Mouse (Mus musculus): ENCODE measurements around the gene Slc47a2.

The Slc47a2 gene

DNA sequence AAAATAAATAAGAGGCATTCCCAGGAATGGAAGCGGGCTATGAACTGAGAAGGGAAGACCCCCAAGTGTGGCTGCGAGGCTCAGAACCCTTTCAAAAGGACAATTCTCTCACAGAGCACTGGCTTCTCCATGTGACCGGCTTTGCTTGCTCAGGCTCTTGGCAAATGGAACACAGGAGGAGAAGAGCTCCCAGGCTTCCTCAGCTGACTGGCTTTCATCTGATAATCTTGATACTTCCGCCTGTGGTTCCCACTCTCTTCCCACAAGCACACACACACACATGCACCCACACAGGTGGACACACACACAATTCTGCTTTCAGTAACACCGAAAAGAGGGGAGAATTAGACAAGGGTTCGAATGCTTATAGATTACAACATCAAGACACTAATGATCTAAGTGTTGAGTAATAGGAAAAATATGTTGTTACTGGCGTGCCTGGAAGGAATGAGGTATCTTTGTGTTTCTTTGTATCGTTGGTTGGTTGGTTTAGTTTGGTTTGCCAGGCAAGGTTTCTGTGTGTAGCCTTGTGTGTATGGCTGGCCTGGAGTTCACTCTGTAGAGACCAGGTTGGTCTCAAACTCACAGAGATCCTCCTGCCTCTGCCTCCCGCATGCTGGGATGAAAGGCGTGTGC lies 59.1 kb downstream of the Slc47a2 start:
- no peak for DNase-seq (ENCODE audit: low spot score in 2 of 2)

DNA sequence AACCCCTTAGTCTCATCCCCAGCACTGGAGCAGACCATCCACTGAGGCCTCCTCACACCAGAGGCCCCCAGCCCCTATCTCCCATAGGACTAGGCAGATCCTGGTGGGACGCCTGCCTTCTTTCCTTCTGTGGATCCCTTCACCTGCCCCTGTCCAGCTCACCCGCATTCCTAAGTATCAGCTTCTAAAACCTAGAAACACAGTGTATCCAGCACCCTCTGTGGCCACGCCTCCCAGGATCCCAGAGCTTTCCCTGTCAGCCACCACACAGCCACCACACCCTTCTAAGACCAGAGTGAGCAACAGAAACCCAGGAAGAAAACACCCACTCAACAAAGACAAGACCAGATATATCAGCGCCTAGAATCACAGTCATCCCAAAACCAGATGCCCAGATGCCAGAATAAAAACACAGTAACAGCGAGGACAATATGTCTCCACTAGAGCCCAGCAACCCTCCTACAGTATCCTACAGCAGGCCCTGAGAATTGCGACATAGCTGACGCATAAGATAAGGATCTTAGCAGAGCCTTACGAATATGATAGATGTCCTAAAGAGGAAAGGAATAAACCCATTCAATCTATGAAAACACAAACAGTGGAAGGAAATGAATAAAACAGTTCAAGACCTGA lies 64.1 kb downstream of the Slc47a2 start:
- no peak for DNase-seq (ENCODE audit: low spot score in 2 of 2)

DNA sequence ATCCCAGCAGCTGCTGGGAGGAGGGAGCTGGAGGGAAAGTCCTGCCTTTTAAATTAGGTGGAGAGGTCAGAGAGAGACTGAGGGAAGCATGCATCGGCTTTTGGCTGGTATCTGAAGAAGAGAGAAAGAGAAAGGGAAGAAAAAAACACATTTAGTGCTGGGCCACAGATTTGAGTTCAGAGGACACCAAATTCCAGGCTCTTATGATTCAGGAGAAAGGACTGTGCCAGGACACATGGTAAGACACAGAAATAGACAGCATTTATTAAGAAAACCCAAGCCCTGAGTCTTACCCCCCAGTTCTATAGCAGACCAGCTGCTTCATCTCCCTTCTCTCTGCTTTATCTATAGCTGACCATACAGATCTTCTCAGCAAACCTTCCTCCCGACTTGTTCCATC lies 64.7 kb downstream of the Slc47a2 start:
- no peak for DNase-seq (ENCODE audit: low spot score in 2 of 2)

DNA sequence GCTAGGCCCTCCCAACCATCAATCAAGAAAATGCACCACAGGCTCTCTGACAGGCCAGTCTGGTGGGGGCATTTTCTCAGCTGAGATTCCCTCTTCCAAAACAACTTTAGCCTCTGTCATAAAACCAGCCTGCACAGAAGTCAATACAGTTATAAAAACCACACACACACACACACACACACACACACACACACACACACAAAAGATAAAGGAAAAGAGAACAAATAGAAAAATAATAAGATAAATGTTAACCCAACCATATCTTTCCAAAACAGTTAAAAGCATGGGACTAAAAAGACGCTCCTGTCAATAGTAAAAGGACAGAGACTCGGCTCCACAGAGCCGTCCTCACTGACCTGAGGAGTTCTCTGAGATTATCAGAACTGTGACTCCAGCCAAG lies 66.2 kb downstream of the Slc47a2 start:
- no peak for DNase-seq (ENCODE audit: low spot score in 2 of 2)

DNA sequence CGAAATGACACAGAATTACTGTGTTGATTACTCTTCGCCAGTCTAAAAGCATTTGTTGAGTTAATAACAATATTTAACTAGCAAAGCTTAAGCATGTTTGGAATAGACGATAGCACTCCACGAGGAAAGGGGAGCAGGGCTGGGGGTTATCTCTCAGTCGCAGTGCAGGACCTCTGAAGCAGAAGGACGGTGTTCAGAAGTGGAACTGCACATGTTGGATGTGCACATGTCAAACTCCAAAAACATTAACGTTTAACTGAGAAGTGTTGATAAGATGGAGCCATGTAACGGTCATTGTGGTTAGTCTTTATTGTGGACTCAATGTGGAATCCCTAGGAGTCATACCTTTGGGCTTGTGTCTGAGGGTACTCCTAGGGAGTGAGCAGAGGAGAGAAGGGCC lies 67.6 kb downstream of the Slc47a2 start:
- DNase-seq (ENCODE audit: low spot score in 2 of 2) = no peak

DNA sequence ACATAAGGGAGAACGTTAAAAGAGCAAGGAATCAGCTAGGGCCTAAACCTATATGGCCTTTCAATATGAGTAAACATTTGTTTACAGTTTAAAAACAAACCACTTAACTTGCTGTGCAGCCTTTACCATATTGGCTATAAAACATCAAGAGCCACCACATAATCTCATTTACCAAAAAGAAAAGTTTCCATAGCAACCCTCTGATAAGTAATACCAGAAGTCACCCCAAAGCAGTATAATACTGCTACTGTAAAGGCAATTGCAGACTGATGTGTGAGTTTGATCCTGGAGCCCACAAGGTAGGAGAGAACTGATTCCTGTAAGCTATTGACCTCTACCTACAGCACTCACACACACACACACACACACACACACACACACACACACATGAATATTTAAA lies 68.2 kb downstream of the Slc47a2 start:
- DNase-seq (ENCODE audit: low spot score in 2 of 2) = no peak

DNA sequence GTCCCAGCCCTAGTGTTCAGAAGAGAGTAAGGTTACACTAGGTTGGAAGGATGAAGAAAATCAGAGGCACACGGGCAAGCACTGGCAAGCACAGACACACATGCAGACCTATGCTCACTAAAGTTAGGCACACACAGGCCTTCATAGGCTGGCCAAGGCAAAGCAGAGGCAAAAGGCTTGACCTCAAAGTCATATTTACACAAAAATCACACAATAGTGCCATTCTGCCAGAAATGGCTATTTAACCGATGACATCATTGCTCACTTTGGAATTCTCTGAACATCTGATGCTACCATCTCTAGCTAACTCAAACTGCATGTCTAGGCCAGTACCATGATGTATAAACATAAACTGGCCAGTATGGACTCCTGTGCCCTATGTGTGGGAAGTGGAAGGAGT lies 68.7 kb downstream of the Slc47a2 start:
- DNase-seq (ENCODE audit: low spot score in 2 of 2) = no peak

DNA sequence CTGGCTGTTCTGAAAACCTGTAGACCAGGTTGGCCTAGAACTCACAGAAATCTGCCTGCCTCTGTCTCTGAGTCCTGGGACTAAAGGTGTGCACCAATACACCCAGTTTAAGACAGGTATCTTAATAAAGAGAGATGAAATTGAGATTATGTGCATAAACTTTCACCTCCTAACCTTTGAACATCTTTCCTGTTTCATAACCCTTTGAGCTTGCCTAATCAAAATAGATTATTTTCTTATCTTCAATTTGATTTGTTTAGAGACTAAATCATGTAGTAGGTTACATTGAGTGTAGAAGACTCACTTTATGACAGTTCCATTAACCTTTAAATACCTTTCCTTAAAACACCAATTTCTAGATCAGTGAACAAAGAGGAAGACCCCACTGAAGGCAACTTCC lies 71.0 kb downstream of the Slc47a2 start:
- DNase-seq (ENCODE audit: low spot score in 2 of 2) = no peak

DNA sequence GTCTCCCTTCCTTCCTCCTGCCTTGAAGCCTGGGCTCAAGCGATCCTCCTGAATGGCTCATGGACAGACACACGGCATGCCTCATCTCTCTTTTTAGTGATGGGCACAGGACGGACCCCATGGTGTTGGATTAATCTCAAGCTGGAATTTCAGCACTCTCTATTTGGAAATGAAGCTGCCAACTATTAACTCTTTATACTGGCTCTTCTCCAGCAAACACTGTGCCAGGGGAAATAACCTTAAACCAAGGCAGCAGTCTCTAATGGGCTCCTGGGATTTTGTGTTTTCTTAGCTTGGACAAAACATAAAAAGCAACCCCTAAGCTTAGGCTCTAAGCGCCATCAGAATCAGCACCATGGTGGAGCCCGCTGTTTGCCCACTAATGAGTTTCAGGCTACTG lies 72.3 kb downstream of the Slc47a2 start:
- no peak for DNase-seq (ENCODE audit: low spot score in 2 of 2)

DNA sequence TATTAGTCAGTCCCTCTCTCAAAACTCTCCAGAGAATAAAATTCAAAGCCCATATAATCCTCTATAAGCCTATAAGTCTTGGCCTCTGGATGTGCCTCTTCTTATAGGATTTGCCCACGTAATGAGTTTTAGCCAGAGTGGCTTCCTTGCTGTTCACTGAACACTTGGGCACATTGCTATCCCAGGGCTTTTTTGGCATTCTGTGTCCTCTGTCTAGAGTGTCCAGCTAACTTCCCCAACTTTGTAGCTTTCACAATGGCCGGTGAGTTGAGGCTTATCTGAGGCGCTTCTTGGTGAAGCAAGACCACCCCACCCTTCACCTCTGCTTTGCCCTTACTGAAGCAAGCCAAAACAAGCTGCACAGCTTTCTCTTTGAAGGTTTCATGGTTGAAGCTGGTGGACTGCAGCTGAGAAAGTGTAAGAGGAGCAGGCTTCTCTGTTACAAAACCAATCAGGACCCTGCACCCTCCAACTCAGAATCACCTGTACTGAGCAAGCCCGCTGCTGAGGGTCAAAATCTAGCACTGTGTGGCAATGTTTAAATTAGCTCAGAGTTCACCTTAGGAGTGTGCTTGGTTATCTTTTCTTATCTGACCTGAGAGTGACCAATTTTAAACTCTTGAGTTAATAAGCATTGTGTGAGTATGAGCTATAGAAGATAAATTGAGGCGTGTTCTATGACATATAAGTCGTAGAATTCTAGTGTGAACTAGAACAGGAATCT lies 73.9 kb downstream of the Slc47a2 start:
- DNase-seq (ENCODE audit: low spot score in 2 of 2) = no peak

DNA sequence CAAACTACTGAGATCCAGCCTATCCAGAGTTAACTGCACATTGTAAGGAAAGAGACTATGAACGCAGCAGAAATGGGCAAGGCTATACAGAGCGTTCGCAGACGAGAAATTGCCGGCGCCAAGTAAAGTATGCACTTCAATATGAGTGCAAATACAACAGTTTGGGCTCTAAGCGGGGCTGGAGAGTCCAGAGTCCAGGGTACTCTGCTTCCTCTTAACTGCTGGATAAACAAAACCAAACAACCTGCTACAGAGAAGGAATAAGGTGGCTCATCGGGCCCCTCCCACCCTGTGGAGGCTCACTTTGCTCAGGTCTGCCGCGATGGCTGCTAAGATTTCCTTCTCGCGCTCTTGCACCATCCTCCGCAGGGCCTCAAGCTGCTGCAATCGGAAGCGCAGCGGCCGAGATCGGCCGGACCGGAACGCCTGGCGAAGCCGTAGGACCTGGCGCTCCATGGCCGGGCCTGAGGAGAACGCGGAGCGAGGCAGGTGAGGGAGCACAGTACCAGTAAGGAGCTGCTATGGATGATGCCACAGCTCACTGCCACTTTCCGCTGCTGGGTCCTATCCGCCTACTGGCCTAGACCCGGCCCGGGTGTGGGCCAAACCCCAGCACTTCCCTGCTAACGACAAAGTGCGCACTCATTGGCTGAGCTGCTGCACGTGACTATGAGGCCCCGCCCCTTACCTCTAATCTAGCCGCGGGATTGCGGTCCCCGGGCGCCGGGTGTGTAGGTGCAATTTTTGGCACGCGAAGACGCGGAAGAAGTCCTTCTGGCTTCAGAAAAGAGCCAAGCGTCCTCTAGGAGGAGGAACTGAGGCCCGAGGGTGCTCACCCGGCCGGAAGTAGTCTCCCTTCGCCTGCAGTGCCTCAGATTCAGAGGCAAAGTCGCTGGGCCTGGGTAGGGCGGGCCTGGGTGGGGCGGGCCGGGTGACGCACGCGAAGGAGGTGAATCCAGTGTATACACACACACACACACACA lies 75.8 kb downstream of the Slc47a2 start, which contains the start of gene Aldh3a2:
Gene Aldh3a2, minus strand, starts transcription at position 914 of the 983 bp plus-strand sequence.
- DNase-seq (ENCODE audit: low spot score in 2 of 2) = peak; percentile 88 to 93

DNA sequence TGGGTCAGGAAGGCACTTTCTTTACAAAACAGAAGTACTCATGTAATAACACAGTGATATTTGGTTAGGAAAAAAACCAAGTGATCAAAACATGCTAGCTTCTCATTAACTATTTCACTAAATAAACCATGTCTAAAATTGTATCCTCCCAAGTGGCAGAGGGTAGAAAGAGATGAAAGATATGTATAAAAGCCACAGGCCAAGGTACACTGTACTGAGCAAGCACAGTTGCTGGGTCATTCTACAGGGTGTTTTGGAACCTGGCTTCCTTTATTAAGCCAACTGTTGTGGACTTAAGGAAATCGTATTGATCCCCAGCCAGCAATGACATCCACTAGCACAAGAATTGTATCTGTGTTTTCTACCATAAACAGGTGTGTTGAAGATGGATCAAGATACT lies 78.8 kb downstream of the Slc47a2 start:
- no peak for DNase-seq (ENCODE audit: low spot score in 2 of 2)

DNA sequence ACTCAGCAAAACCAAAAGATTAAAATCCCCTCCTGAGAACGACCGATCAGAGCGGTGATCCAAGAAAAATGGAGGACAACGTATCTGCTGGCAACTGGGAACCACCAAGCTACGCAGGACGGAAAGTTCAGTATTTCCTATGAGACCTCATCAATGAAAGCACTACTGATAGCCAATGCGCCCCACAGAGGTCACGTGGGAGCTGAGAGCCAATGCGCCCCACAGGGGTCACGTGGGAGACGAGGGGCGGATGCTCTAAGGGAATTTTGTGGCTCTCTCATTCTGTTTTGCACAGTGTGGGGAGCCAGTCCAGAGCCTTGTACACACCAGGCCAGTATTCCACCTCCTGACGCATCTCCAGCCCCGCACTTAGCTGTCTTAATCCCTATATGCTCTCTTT lies 80.1 kb downstream of the Slc47a2 start:
- DNase-seq (ENCODE audit: low spot score in 2 of 2) = no peak

DNA sequence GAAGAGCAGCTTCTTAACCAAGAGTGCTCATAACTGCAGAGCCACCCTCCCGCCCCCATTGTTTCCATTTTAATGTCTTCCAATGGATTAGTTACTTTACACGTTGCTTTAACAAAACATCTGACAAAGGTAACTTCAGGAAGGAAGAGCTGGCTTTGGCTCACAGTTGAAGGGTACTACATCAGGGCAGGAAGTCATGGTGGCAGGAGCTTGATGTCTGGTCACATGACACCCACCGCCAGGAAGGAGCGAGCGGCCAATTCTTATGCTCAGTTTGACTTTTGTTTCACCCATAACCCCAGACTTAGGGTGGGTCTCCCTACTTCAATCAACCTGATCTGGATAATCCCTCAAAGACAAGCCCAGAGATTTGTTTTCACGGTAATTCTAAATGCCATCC lies 83.6 kb downstream of the Slc47a2 start:
- no peak for DNase-seq (ENCODE audit: low spot score in 2 of 2)

DNA sequence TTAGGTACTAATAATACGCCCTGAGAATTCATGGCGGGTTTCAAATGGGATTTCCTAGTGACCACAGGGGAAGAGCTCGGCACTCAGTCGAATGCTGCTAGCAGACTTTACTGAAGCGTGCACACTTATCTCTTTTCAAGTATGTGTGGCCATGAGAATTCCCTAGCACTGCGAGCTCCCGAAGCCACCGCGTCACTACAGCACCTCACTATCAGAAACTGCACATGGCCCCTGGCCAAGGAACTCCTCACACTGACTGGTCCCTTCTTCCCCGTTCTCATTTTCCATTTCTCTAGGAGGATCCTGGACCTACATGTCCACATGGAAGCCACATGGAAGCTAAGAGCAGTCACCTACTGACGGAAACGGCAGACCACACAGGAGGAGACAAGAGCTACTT lies 89.9 kb downstream of the Slc47a2 start:
- DNase-seq (ENCODE audit: low spot score in 2 of 2) = no peak

DNA sequence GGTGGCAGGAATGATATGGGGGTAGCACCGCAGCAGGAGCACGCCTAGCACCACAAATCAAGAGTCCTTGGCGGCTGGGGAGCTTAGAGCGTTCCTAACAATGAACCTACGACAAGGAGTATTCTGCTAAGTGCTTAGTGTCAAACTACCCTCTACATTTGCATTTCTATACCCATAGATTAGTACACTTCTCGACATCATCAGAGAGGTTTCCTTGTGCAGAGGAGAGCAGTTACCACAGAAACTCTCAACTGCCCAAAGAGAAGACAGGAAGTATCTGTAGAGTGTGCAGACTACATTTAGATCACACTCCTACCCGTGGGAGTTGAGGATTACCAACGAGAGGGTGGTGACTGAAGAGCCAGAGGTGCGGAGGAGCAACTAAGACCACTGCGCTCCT lies 90.9 kb downstream of the Slc47a2 start:
- no peak for DNase-seq (ENCODE audit: low spot score in 2 of 2)
